Mouse (Mus musculus): ENCODE measurements around the gene Spock1. TPM values are rescaled to one million over a fixed set of nuclear protein-coding genes. Genes with fewer than 3 reads are reported as not detected.

The Spock1 gene
- polyA plus RNA-seq, 1 experiment from 2014 or later: 0.70 TPM

GRCm38 (mm10) chr13:57733521-57733920 is 174.6 kb downstream of the Spock1 start:
- H3K36me3 ChIP-seq: no peaks in the 10 kb centered on the region
- H3K4me1 ChIP-seq (replicated peaks): no peaks in the 10 kb centered on the region
- WGBS: 65% methylated on average over 1 of the region's 1 CpGs
- no peak overlapping the region for H3K9ac ChIP-seq
- no peak for ATAC-seq (ENCODE audit: insufficient number of reproducible peaks, low FRiP score)
- no peak overlapping the region for H3K4me3 ChIP-seq
- no peaks in the 10 kb centered on the region; the same call in 1 of the 2 replicates for H3K9me3 ChIP-seq (replicated peaks)
- no peak overlapping the region for H3K27ac ChIP-seq (ENCODE audit: poor library complexity, severe bottlenecking)
- no peak overlapping the region for H3K4me2 ChIP-seq
- H3K27me3 ChIP-seq (replicated peaks): no peaks in the 10 kb centered on the region

DNA sequence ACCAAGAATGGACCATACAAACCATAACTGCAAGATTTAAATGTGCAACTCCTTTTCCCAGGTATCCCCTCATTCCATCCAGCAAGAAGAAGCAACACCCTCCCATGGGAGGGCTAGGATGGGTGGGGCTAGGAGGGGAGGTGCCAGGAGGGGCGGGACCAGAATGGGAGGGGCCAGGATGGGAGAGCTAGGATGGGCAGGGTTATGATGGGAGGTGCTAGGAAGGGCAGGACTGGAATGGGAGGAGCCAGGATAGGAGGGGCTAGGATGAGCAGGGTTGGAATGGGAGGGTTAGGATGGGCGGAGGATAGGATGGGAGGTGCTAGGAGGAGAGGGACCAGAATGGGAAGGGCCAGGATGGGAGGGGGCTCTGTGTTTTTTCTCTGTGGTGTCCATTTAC is 175.9 kb downstream of the Spock1 start:
- Histone ChIP-seq H3K27ac (ENCODE audit: poor library complexity, severe bottlenecking) (no peak overlapping the region), H3K27me3 (replicated peaks) (no peaks in the 10 kb centered on the region), H3K4me2 (no peak overlapping the region), H3K36me3 (no peaks in the 10 kb centered on the region), H3K4me3 (no peak overlapping the region), H3K9me3 (replicated peaks) (peaks cover 3% of the 10 kb centered on the region), H3K4me1 (replicated peaks) (no peaks in the 10 kb centered on the region), H3K9ac (no peak overlapping the region)
- ATAC-seq (ENCODE audit: insufficient number of reproducible peaks, low FRiP score): no peak
- WGBS: 38% methylated on average over 2 of the region's 2 CpGs

DNA sequence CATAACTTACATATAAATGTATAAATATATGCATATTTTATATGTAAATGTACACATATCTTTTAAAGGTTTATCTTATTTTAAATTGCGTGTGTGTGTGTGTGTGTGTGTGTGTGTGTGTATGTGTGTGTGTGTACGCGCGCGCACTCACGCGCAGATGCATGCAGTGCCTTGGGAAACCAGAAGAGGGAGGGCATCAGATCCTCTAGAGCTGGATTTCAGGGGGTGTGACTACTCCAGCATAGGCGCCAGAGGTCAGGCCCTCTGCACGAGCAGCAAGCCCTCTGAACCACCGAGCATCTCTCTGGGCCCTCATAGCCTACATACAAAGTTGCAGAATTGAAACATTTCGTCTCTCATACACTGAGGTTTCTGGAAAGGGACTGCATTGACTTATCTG is 180.4 kb downstream of the Spock1 start:
- Histone ChIP-seq H3K9ac (no peak overlapping the region), H3K4me1 (replicated peaks) (no peaks in the 10 kb centered on the region), H3K4me2 (no peak overlapping the region), H3K36me3 (no peaks in the 10 kb centered on the region), H3K27ac (ENCODE audit: poor library complexity, severe bottlenecking) (no peak overlapping the region), H3K27me3 (replicated peaks) (peaks cover 9% of the 10 kb centered on the region; the same call in 1 of the 2 replicates), H3K4me3 (no peak overlapping the region), H3K9me3 (replicated peaks) (peaks cover 3% of the 10 kb centered on the region)
- WGBS: 93% methylated on average over 11 of the region's 11 CpGs
- no peak for ATAC-seq (ENCODE audit: insufficient number of reproducible peaks, low FRiP score)

DNA sequence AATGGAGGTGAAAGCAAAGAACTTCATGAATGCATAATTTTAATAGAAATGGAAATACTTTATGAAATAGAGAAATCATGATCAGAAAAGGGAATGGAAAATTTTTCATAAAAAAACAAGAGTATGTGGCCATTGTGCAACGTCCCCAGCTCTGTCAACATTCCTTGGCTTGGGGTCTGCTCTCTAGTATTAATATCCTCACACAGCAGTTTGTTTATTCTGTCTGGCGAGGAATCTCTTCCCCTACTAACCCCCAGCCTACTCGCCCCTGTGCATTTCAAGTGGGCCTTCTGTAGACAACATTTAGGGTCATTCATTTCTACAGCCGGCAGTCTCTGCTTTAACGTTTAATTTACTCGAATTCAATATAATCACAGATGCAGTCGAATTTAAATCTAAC is 181.5 kb downstream of the Spock1 start:
- ATAC-seq (ENCODE audit: insufficient number of reproducible peaks, low FRiP score): no peak

GRCm38 (mm10) chr13:57722329-57722936 is 185.7 kb downstream of the Spock1 start:
- no peak overlapping the region for H3K27ac ChIP-seq (ENCODE audit: poor library complexity, severe bottlenecking)
- H3K4me3 ChIP-seq: no peak overlapping the region
- no peak overlapping the region for H3K9ac ChIP-seq
- H3K27me3 ChIP-seq (replicated peaks): peaks cover 9% of the 10 kb centered on the region; the same call in 1 of the 2 replicates
- no peak overlapping the region for H3K4me2 ChIP-seq
- no peaks in the 10 kb centered on the region for H3K36me3 ChIP-seq
- WGBS: 79% methylated on average over 17 of the region's 17 CpGs
- no peaks in the 10 kb centered on the region for H3K4me1 ChIP-seq (replicated peaks)
- no peaks in the 10 kb centered on the region for H3K9me3 ChIP-seq (replicated peaks)
- no peak for ATAC-seq (ENCODE audit: insufficient number of reproducible peaks, low FRiP score)

More for the DNA sequence above, 181.5 kb downstream of the Spock1 start:
- Histone ChIP-seq H3K36me3 (no peaks in the 10 kb centered on the region), H3K9me3 (replicated peaks) (peaks cover 3% of the 10 kb centered on the region), H3K4me1 (replicated peaks) (no peaks in the 10 kb centered on the region), H3K4me3 (no peak overlapping the region), H3K27me3 (replicated peaks) (peaks cover 9% of the 10 kb centered on the region; the same call in 1 of the 2 replicates), H3K27ac (ENCODE audit: poor library complexity, severe bottlenecking) (no peak overlapping the region), H3K9ac (no peak overlapping the region), H3K4me2 (no peak overlapping the region)
- WGBS: 82% methylated on average over 7 of the region's 7 CpGs

DNA sequence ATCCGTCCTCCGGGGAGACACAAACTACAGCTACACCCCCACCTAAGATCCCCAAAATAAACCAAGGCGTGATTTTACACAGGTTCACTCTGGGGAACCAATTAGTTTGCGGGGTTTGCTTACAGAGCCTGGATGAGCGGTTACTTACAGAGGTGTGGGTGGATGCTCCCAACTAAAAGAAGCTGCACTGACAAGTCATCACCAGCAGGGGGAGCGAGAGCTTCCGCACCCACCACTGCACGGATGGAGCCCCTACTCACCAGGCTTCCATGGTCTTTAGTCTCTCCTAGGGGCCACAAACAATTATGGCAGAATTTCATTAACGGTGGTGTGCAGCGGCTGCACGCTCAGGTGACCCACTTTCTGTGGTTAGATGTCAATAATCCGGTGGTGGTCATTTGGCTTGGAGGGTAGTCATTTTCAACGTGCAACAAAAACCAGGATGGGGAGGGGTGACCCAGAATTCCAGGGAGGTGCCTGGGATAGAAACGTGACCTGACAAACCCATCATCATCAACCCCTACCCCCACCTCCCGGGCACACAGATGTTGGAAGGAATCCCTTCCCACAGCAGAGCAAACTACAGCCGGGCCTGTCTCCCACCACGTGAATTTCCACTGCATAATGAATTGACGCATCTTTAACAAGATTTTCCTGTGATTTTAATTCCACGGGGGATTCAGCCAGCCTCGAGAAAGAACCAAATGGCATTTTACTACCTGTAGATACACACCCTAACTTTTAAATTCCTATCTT is 186.4 kb downstream of the Spock1 start:
- Histone ChIP-seq H3K4me2 (no peak overlapping the region), H3K4me3 (no peak overlapping the region), H3K27ac (ENCODE audit: poor library complexity, severe bottlenecking) (no peak overlapping the region), H3K9me3 (replicated peaks) (no peaks in the 10 kb centered on the region), H3K27me3 (replicated peaks) (peaks cover 9% of the 10 kb centered on the region; the same call in 1 of the 2 replicates), H3K36me3 (no peaks in the 10 kb centered on the region), H3K9ac (no peak overlapping the region), H3K4me1 (replicated peaks) (no peaks in the 10 kb centered on the region)
- WGBS: 58% methylated on average over 20 of the region's 20 CpGs
- ATAC-seq (ENCODE audit: insufficient number of reproducible peaks, low FRiP score): no peak

GRCm38 (mm10) chr13:57718087-57718486 is 190.0 kb downstream of the Spock1 start:
- Histone ChIP-seq H3K27me3 (replicated peaks) (no peaks in the 10 kb centered on the region), H3K4me2 (no peak overlapping the region), H3K9ac (no peak overlapping the region), H3K9me3 (replicated peaks) (no peaks in the 10 kb centered on the region), H3K27ac (ENCODE audit: poor library complexity, severe bottlenecking) (no peak overlapping the region), H3K4me1 (replicated peaks) (no peaks in the 10 kb centered on the region), H3K36me3 (no peaks in the 10 kb centered on the region), H3K4me3 (no peak overlapping the region)
- WGBS: 82% methylated on average over 5 of the region's 5 CpGs
- ATAC-seq (ENCODE audit: insufficient number of reproducible peaks, low FRiP score): no peak

DNA sequence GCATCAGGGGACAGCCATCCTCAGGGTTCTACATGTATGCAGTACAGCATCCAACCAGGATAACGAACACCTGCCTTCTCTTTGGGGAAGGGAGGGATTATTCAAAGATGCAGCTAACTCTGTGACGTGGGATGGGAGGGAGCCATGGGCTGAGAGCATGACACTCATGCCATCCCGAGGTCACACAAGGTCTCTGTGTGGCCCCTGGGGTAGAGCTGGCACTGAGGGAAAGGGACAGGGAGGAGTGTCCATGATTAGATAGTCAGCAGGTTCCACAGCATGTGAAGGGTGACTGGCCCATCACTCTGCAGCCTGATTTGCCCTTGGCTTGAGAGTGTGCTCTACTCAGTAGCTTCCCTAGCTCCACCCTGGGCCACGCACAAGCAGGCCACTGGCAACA is 195.2 kb downstream of the Spock1 start:
- H3K4me2 ChIP-seq: no peak overlapping the region
- WGBS: 71% methylated on average over 4 of the region's 4 CpGs
- no peaks in the 10 kb centered on the region for H3K36me3 ChIP-seq
- 0 out of 2 replicates have a peak, but pooled peaks cover 9% of the 10 kb centered on the region for H3K27me3 ChIP-seq (replicated peaks)
- H3K4me1 ChIP-seq (replicated peaks): no peaks in the 10 kb centered on the region
- no peak overlapping the region for H3K27ac ChIP-seq (ENCODE audit: poor library complexity, severe bottlenecking)
- no peak overlapping the region for H3K9ac ChIP-seq
- no peaks in the 10 kb centered on the region for H3K9me3 ChIP-seq (replicated peaks)
- ATAC-seq (ENCODE audit: insufficient number of reproducible peaks, low FRiP score): no peak
- H3K4me3 ChIP-seq: no peak overlapping the region

DNA sequence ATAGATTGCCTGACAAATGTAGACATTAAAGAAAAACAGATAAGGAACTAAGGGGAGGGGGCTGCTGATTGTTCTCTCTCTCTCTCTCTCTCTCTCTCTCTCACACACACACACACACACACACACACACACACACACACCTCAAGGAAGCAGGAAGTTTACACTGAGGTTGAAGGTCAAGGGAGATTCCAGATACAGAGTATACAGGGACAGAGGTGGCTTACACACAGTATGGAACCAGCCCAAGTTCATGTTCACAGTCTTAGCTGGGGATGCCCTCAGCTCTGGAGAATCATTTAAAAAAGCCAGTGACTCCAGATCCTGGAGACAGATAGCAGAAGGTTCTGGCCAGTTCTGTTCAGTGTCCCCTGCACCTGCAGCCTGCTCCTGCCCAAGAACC is 199.7 kb downstream of the Spock1 start:
- Histone ChIP-seq H3K27ac (ENCODE audit: poor library complexity, severe bottlenecking) (no peak overlapping the region), H3K4me3 (no peak overlapping the region), H3K36me3 (no peaks in the 10 kb centered on the region), H3K27me3 (replicated peaks) (0 out of 2 replicates have a peak, but pooled peaks cover 13% of the 10 kb centered on the region), H3K9ac (no peak overlapping the region), H3K4me1 (replicated peaks) (no peaks in the 10 kb centered on the region), H3K4me2 (no peak overlapping the region), H3K9me3 (replicated peaks) (no peaks in the 10 kb centered on the region)
- no peak for ATAC-seq (ENCODE audit: insufficient number of reproducible peaks, low FRiP score)

DNA sequence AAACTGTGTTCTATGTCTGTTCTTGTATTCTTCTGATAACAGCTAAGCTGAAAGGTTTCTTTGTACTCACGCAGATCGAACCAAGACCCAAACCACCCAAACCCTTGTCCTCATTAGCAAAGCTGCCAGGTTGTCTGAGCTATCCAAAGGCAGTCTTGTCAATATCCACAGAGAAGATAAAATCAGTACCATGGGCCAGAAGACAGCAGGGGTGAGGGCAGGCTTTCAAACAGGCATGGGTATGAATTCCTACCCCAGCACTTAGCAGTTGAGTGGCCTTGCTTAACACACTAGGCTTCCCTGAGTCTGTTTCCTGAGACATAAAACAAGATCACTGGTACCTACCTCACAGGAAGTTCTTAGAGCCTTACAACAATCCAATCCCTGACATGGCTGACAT is 205.2 kb downstream of the Spock1 start:
- WGBS: 85% methylated on average over 2 of the region's 2 CpGs
- no peak for ATAC-seq (ENCODE audit: insufficient number of reproducible peaks, low FRiP score)
- Histone ChIP-seq H3K36me3 (no peaks in the 10 kb centered on the region), H3K27me3 (replicated peaks) (0 out of 2 replicates have a peak, but pooled peaks cover 4% of the 10 kb centered on the region), H3K27ac (ENCODE audit: poor library complexity, severe bottlenecking) (no peak overlapping the region), H3K4me1 (replicated peaks) (no peaks in the 10 kb centered on the region), H3K4me2 (no peak overlapping the region), H3K4me3 (no peak overlapping the region), H3K9ac (no peak overlapping the region), H3K9me3 (replicated peaks) (no peaks in the 10 kb centered on the region)

- Histone ChIP-seq H3K9me3 (replicated peaks) (no peaks in the 10 kb centered on the region), H3K4me1 (replicated peaks) (no peaks in the 10 kb centered on the region), H3K4me3 (no peak overlapping the region), H3K27me3 (replicated peaks) (0 out of 2 replicates have a peak, but pooled peaks cover 3% of the 10 kb centered on the region), H3K36me3 (no peaks in the 10 kb centered on the region), H3K4me2 (no peak overlapping the region), H3K27ac (ENCODE audit: poor library complexity, severe bottlenecking) (no peak overlapping the region), H3K9ac (no peak overlapping the region)
- 75% methylated on average over 5 of the region's 5 CpGs for WGBS
- ATAC-seq (ENCODE audit: insufficient number of reproducible peaks, low FRiP score): no peak
Observed at GRCm38 (mm10) chr13:57696685-57697084, 211.4 kb downstream of the Spock1 start.

All from heart, embryonic 12.5 days (tissue).